Mouse (Mus musculus): ENCODE data around the gene Zfp277. TPM values are rescaled to one million over a fixed set of nuclear protein-coding genes. Genes with fewer than 3 reads are reported as not detected.

The Zfp277 gene
- 8.6 and 8.9 TPM in 2 replicates for polyA plus RNA-seq (2012; rRNA removed)

GRCm38 (mm10) chr12:40445648-40446449, at the start of gene Zfp277, which contains the start of gene Dock4:
Gene Zfp277 (minus strand): TSS chr12:40445902.
Gene Dock4 (plus strand): TSS chr12:40445952.
- peak; percentile 94 for DNase-seq (ENCODE audit: low read depth)

GRCm38 (mm10) chr12:40486047-40486837, 40.5 kb upstream of the Zfp277 start:
- no peak for DNase-seq (ENCODE audit: low read depth)

GRCm38 (mm10) chr12:40485210-40485609, 39.5 kb upstream of the Zfp277 start:
- DNase-seq (ENCODE audit: low read depth) = no peak

- DNase-seq (ENCODE audit: low read depth) = no peak
Observed at GRCm38 (mm10) chr12:40484224-40484623, 38.5 kb upstream of the Zfp277 start.

GRCm38 (mm10) chr12:40477621-40478452, 32.1 kb upstream of the Zfp277 start:
- no peak for DNase-seq (ENCODE audit: low read depth)

GRCm38 (mm10) chr12:40473709-40474108, 28.0 kb upstream of the Zfp277 start:
- no peak for DNase-seq (ENCODE audit: low read depth)

GRCm38 (mm10) chr12:40471649-40472399, 26.1 kb upstream of the Zfp277 start:
- DNase-seq (ENCODE audit: low read depth) = no peak

- DNase-seq (ENCODE audit: low read depth) = no peak
Observed at GRCm38 (mm10) chr12:40469009-40469408, 23.3 kb upstream of the Zfp277 start.

- no peak for DNase-seq (ENCODE audit: low read depth)
Observed at GRCm38 (mm10) chr12:40468235-40468634, 22.5 kb upstream of the Zfp277 start.

GRCm38 (mm10) chr12:40464282-40464681, 18.6 kb upstream of the Zfp277 start:
- DNase-seq (ENCODE audit: low read depth) = no peak

GRCm38 (mm10) chr12:40463828-40464227, 18.1 kb upstream of the Zfp277 start:
- no peak for DNase-seq (ENCODE audit: low read depth)

GRCm38 (mm10) chr12:40462693-40463235, 17.1 kb upstream of the Zfp277 start:
- DNase-seq (ENCODE audit: low read depth) = no peak

- DNase-seq (ENCODE audit: low read depth) = no peak
Observed at GRCm38 (mm10) chr12:40459673-40460265, 14.1 kb upstream of the Zfp277 start.

GRCm38 (mm10) chr12:40458977-40459376, 13.3 kb upstream of the Zfp277 start:
- DNase-seq (ENCODE audit: low read depth) = no peak

- DNase-seq (ENCODE audit: low read depth) = no peak
Observed at GRCm38 (mm10) chr12:40456517-40456916, 10.8 kb upstream of the Zfp277 start.

GRCm38 (mm10) chr12:40449119-40449795, 3.6 kb upstream of the Zfp277 start:
- no peak for DNase-seq (ENCODE audit: low read depth)

- no peak for DNase-seq (ENCODE audit: low read depth)
Observed at GRCm38 (mm10) chr12:40447561-40448355, 2.1 kb upstream of the Zfp277 start.

- no peak for DNase-seq (ENCODE audit: low read depth)
Observed at GRCm38 (mm10) chr12:40446450-40447381, 1.0 kb upstream of the Zfp277 start.

Data from gonadal fat pad, adult 2 months (tissue).